Mouse (Mus musculus): Measurements from ENCODE around the gene Olfr164.

Gene Olfr164

DNA sequence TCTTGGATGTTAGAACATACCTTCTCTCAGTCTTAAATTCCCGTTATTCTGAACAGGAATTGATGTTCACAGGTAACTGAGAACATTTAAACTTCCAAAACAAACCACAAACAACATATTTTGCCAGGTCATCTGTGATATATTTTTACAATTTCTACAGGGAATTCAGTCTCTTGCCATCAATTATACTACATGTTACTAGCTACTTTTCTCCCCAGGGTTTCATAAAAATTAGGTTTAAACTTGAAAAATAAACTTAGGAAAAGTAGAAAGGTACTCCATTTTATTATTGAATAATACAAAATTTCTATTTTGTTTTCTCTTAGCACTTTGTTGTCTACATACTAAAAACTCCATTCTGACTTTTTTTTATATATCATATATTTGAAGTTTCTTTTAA lies at the start of gene Olfr164:
Gene Olfr164 (minus strand): TSS at position 101 of the 400 bp plus-strand sequence.
- DNase-seq (ENCODE audit: low read depth, low spot score): no peak

DNA sequence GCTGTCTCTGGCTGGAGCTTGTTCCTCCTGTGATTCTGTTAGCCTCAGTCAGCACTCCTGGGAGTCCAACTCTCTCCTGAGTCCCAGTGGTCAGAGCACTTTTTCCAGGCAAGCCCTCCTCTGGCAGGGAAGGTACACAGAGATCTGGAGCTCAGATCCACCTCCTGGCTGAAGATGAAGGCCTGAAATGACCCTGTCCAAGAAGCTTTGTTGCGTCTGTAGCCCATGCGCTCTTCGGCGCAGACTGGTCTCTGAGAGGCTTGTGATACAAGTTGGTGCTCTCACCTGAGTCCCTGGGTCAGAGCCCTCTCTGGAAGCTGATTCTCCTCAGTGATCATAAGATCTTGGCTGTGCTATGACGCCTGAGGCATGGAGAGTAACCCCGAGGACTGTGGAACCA lies 35.2 kb upstream of the Olfr164 start:
- no peak for DNase-seq (ENCODE audit: low read depth, low spot score)

- no peak for DNase-seq (ENCODE audit: low read depth, low spot score)
Measured at GRCm38 (mm10) chr16:19263235-19263634, 50.6 kb downstream of the Olfr164 start.

DNA sequence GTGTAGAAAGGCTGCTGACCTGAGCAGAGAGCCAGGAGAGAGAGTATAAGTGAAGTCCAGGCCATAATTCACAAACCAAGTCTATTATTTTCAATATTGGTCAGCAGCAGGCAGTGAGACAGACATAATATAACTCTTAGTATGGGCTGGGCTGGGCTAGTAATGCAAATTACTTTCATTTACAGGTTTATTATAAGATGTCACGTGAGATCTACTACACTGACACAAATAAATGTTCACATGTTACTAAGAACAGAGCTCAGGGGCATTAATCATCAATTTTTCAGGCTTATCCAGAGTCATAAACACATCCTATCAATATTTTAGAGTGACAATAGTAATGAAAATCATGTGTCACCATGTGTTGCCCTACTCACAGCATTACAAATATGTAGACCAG lies 53.1 kb downstream of the Olfr164 start:
- no peak for DNase-seq (ENCODE audit: low read depth, low spot score)

DNA sequence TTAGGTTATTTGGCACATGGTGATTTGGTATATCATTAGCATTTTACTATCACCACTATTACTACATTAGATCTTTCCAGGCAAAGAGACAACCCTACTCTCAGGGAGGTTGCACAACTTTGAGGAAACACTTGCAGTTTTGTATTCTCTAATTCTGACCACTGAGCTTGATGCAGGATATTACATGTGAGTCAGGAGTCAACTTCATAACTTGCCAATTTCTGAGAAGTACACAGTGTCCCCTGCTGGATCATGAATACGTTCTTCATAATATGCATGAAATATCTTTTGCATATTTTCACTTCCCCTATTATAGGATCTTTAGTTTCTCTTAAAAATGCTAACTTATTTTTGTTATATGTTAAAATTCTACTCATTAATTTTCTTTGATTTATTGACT lies 68.0 kb downstream of the Olfr164 start:
- no peak for DNase-seq (ENCODE audit: low read depth, low spot score)

GRCm38 (mm10) chr16:19241539-19242025 lies 72.3 kb downstream of the Olfr164 start:
- no peak for DNase-seq (ENCODE audit: low read depth, low spot score)

DNA sequence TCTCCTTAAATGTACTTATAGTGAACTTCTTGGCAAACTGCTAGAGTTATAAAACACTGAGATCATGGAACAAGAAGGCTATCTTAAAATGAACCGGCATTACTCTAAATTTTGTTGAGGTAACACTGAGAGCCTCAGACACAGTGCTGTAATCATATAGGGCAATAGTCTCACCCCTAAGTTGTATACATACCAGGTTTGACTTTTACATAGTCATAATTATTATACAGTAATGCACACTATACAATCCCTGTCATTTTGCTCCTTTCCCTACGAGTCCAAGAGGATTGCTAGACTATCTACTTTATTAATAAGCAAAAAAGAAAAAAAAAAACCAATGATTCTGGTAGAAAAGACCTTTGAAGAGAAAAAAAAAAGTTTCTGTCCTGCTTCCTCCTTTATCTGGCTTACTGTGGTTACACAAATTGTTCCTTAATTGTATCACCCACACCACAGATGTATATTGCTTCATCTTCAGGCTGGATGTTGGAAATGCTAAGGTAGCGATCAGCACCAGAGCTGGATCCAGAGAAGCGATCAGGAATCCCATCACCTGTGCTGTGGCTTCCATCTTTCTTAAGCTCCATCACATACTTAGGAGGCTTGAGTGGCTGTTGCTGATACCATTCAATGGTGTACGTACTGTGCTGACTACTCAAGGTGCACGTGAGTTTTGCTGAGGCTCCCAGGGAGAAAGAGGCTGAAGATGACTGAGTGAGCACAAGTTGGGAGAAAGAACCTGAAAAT lies 72.9 kb downstream of the Olfr164 start:
- DNase-seq (ENCODE audit: low read depth, low spot score): no peak

GRCm38 (mm10) chr16:19236719-19237118 lies 77.1 kb downstream of the Olfr164 start:
- DNase-seq (ENCODE audit: low read depth, low spot score): no peak
